Mouse (Mus musculus) thymus, adult 2 months (tissue): ENCODE measurements around the gene Cct8.

Source experiments
- CTCF ChIP-seq: fragments of 200-500 bp; IDR thresholded peaks from 2 replicates; pipeline ENCODE4 v1.5.1; 2012; ENCODE audit warnings: mild to moderate bottlenecking, control low read depth, low read length, moderate library complexity, borderline replicate concordance; ENCODE audit not compliant: control insufficient read depth, poor library complexity, insufficient read depth; ENCODE audit errors: extremely low read depth
- POLR2A ChIP-seq: fragments of 200-500 bp; IDR thresholded peaks from 2 replicates; pipeline ENCODE4 v1.6.1; 2012; ENCODE audit warnings: mild to moderate bottlenecking, low read length, control low read depth, moderate library complexity; ENCODE audit not compliant: control insufficient read depth, poor library complexity, insufficient read depth; ENCODE audit errors: extremely low read depth

GRCm38 (mm10) chr16:87470579-87470978, 25.1 kb downstream of the Cct8 start:
- TF ChIP-seq POLR2A (no peak), CTCF (no peak)
